Mouse (Mus musculus) liver, embryonic 14.5 days (tissue): ENCODE data around the gene Myl12a.

Experiments
- CTCF ChIP-seq: IDR thresholded peaks from 2 replicates; pipeline ENCODE4 v1.5.1; 2016; ENCODE audit warnings: antibody characterized with exemption, low read depth, control low read depth
- EP300 ChIP-seq: IDR thresholded peaks from 2 replicates; pipeline ENCODE4 v1.6.1; 2016; ENCODE audit warnings: antibody characterized with exemption, low read depth

GRCm38 (mm10) chr17:71014911-71015310 is 12.2 kb upstream of the Myl12a start:
- no peak for TF ChIP-seq CTCF
- no peak for TF ChIP-seq EP300
